ENCODE assay signal across 7 mouse cellular contexts in genomic region chrX:38190458-38190764, GRCm38 (mm10). TPM values are rescaled to one million over a fixed set of nuclear protein-coding genes. Genes with fewer than 3 reads are reported as not detected.
DNase-seq lines count a peak whose midpoint lies in the region; ATAC-seq lines count a peak whose summit lies in the region.

No protein-coding gene starts in this region.

- H3K36me3 ChIP-seq in neural tube, embryonic 11.5 days (ENCODE audit: control insufficient read depth, insufficient read depth, low read length): no peaks in the 10 kb centered on the region
- H3K36me3 ChIP-seq in forebrain, embryonic 12.5 days (replicated peaks): peaks cover 8% of the 10 kb centered on the region
- no peaks in the 10 kb centered on the region for H3K36me3 ChIP-seq in limb, embryonic 15.5 days
- H3K36me3 ChIP-seq in stomach, embryonic 16.5 days (ENCODE audit: control insufficient read depth, insufficient read depth, low read length): no peaks in the 10 kb centered on the region

- H3K4me2 ChIP-seq in neural tube, embryonic 11.5 days (ENCODE audit: low read depth): peak overlapping the region; percentile 54
- H3K4me2 ChIP-seq in forebrain, embryonic 12.5 days: peak overlapping the region; percentile 59
- H3K4me2 ChIP-seq in limb, embryonic 15.5 days: peak overlapping the region; percentile 47
- H3K4me2 ChIP-seq in stomach, embryonic 16.5 days (ENCODE audit: low read depth, low read length): peak overlapping the region; percentile 62

- no peak for ATAC-seq in neural tube, embryonic 11.5 days (ENCODE audit: insufficient read depth, low FRiP score, low TSS enrichment)
- 0 out of 2 replicates have a peak, but pooled peaks have one; percentile 9 for ATAC-seq in forebrain, embryonic 12.5 days (ENCODE audit: low FRiP score)
- no peak for ATAC-seq in limb, embryonic 15.5 days (ENCODE audit: insufficient number of reproducible peaks, low FRiP score, low TSS enrichment, low read depth)
- ATAC-seq in stomach, embryonic 16.5 days (ENCODE audit: insufficient read depth, low FRiP score): no peak

- H3K4me1 ChIP-seq in neural tube, embryonic 11.5 days (ENCODE audit: control insufficient read depth, insufficient read depth, low read length): no peaks in the 10 kb centered on the region
- H3K4me1 ChIP-seq in forebrain, embryonic 12.5 days: peaks cover 5% of the 10 kb centered on the region; the same call in 1 of the 2 replicates
- no peaks in the 10 kb centered on the region for H3K4me1 ChIP-seq in limb, embryonic 15.5 days
- no peaks in the 10 kb centered on the region; the same call in 1 of the 2 replicates for H3K4me1 ChIP-seq in stomach, embryonic 16.5 days (ENCODE audit: control insufficient read depth, insufficient read depth, low read length)

- no peaks in the 10 kb centered on the region for H3K27me3 ChIP-seq in neural tube, embryonic 11.5 days (ENCODE audit: control insufficient read depth, insufficient read depth, low read length)
- no peaks in the 10 kb centered on the region for H3K27me3 ChIP-seq in forebrain, embryonic 12.5 days
- H3K27me3 ChIP-seq in limb, embryonic 15.5 days: no peaks in the 10 kb centered on the region
- no peaks in the 10 kb centered on the region for H3K27me3 ChIP-seq in stomach, embryonic 16.5 days (ENCODE audit: control insufficient read depth, insufficient read depth, low read length)

- no peaks in the 10 kb centered on the region for H3K9me3 ChIP-seq in neural tube, embryonic 11.5 days (ENCODE audit: control insufficient read depth, low read length)
- H3K9me3 ChIP-seq in forebrain, embryonic 12.5 days: no peaks in the 10 kb centered on the region
- no peaks in the 10 kb centered on the region for H3K9me3 ChIP-seq in limb, embryonic 15.5 days
- H3K9me3 ChIP-seq in stomach, embryonic 16.5 days (replicated peaks; ENCODE audit: control insufficient read depth, low read length): no peaks in the 10 kb centered on the region

- DNase-seq in neural tube, embryonic 11.5 days (ENCODE audit: low spot score): peak; percentile 10
- no peak for DNase-seq in neural tube, embryonic 10.5 days (ENCODE audit: extremely low spot score, low spot score)
- no peak for DNase-seq in B cell, adult 2 months
- DNase-seq in spleen, postnatal 14 days (ENCODE audit: low spot score in 2 of 2): no peak

- H3K27ac ChIP-seq in neural tube, embryonic 11.5 days (ENCODE audit: low read depth, low read length): no peak overlapping the region
- peak overlapping the region; percentile 77 for H3K27ac ChIP-seq in forebrain, embryonic 12.5 days
- H3K27ac ChIP-seq in limb, embryonic 15.5 days: peak overlapping the region; percentile 86; the same call in 1 of the 2 replicates
- H3K27ac ChIP-seq in stomach, embryonic 16.5 days (ENCODE audit: low read length): peak overlapping the region; percentile 87; the same call in 1 of the 2 replicates

- peak overlapping the region; percentile 80 for H3K9ac ChIP-seq in neural tube, embryonic 11.5 days (ENCODE audit: low read length)
- peak overlapping the region; percentile 78 for H3K9ac ChIP-seq in forebrain, embryonic 12.5 days
- H3K9ac ChIP-seq in limb, embryonic 15.5 days: peak overlapping the region; percentile 68
- H3K9ac ChIP-seq in stomach, embryonic 16.5 days (ENCODE audit: low read length): peak overlapping the region; percentile 84

- 27% methylated on average over 3 of the region's 3 CpGs for WGBS in neural tube, embryonic 11.5 days
- WGBS in forebrain, embryonic 12.5 days: 24% methylated on average over 3 of the region's 3 CpGs
- 27% methylated on average over 3 of the region's 3 CpGs for WGBS in limb, embryonic 15.5 days
- 17% methylated on average over 3 of the region's 3 CpGs for WGBS in stomach, embryonic 16.5 days

- peak overlapping the region; percentile 55 for H3K4me3 ChIP-seq in neural tube, embryonic 11.5 days (ENCODE audit: low read depth, low read length)
- peak overlapping the region; percentile 61 for H3K4me3 ChIP-seq in forebrain, embryonic 12.5 days (replicated peaks)
- H3K4me3 ChIP-seq in limb, embryonic 15.5 days: peak overlapping the region; percentile 61
- peak overlapping the region; percentile 63 for H3K4me3 ChIP-seq in stomach, embryonic 16.5 days (replicated peaks; ENCODE audit: low read length)

RNA-seq across cellular contexts. Expression of gene Zbtb33, which starts 0.8 kb away (rescaled TPM):
- polyA plus RNA-seq in neural tube, embryonic 11.5 days (2014; fragmentation: Nextera tagmentation; extraction: Ambion mirVana): 9.3 and 10.0 TPM in 2 replicates
- 5.2 and 6.3 TPM in 2 replicates for polyA plus RNA-seq in forebrain, embryonic 12.5 days (2016; fragmentation: Nextera tagmentation; extraction: Ambion mirVana)
- polyA plus RNA-seq in limb, embryonic 15.5 days (2015; fragmentation: Nextera tagmentation; extraction: Ambion mirVana): 2.9 and 4.1 TPM in 2 replicates
- 2.8 and 2.9 TPM in 2 replicates for polyA plus RNA-seq in stomach, embryonic 16.5 days (2015; fragmentation: Nextera tagmentation; extraction: Ambion mirVana)
